Mouse (Mus musculus) intestine, postnatal 0 days (tissue): ENCODE results near the gene Exosc6. TPM values are rescaled to one million over a fixed set of nuclear protein-coding genes. Genes with fewer than 3 reads are reported as not detected.
"Not testable (repeated sequence)": the region's sequence is repeated elsewhere in the genome, so short reads cannot be mapped to it uniquely, and the experiment has no call there.

ENCODE experiments used
- ATAC-seq: fragments of 200-750 bp; cut with Nextera tagmentation; 2 replicates; pipeline ENCODE4 v1.8.0; 2017; ENCODE audit warnings: mild to moderate bottlenecking, moderate TSS enrichment, moderate library complexity
- H3K27ac ChIP-seq: fragments of 300-500 bp; sonication (generic); 2 replicates; pipeline ENCODE4 v1.5.1; 2014; ENCODE audit warnings: mild to moderate bottlenecking, low read depth, low read length, moderate library complexity
- H3K27me3 ChIP-seq: fragments of 300-500 bp; sonication (generic); replicated peaks from 2 replicates; pipeline ENCODE4 v1.6.1; 2014; ENCODE audit warnings: low read length, mixed read lengths; ENCODE audit not compliant: control insufficient read depth, insufficient read depth
- H3K36me3 ChIP-seq: fragments of 300-500 bp; sonication (generic); 2 replicates; pipeline ENCODE4 v1.6.1; 2014; ENCODE audit warnings: mild to moderate bottlenecking, moderate library complexity; ENCODE audit not compliant: control insufficient read depth, insufficient read depth
- H3K4me1 ChIP-seq: fragments of 300-500 bp; sonication (generic); replicated peaks from 2 replicates; pipeline ENCODE4 v1.6.1; 2014; ENCODE audit warnings: antibody characterized with exemption, low read length, mixed read lengths; ENCODE audit not compliant: control insufficient read depth, insufficient read depth
- H3K4me2 ChIP-seq: fragments of 300-500 bp; sonication (generic); replicated peaks from 2 replicates; pipeline ENCODE4 v1.6.1; 2014; ENCODE audit warnings: low read depth, mild to moderate bottlenecking, moderate library complexity
- H3K4me3 ChIP-seq: fragments of 300-500 bp; sonication (generic); 2 replicates; pipeline ENCODE4 v1.5.1; 2014; ENCODE audit warnings: low read depth, low read length
- H3K9ac ChIP-seq: fragments of 300-500 bp; sonication (generic); 2 replicates; pipeline ENCODE4 v1.6.1; 2014; ENCODE audit warnings: mild to moderate bottlenecking, low read depth, low read length
- H3K9me3 ChIP-seq: fragments of 300-500 bp; sonication (generic); 2 replicates; pipeline ENCODE4 v1.6.1; 2016; ENCODE audit warnings: mixed run types; ENCODE audit not compliant: control insufficient read depth
- CTCF ChIP-seq: sonication (generic); IDR thresholded peaks from 2 replicates; pipeline ENCODE4 v1.5.1; 2016; ENCODE audit warnings: low read depth, mild to moderate bottlenecking, control low read depth, antibody characterized with exemption, moderate library complexity
- WGBS: fragments of 180-500 bp; shearing (Covaris S2); extraction: QIAGEN DNeasy Blood & Tissue Kit; methylation state at CpG from one replicate; pipeline ENCODE4 v1.1.7; 2014; 5-methylcytosine and 5-hydroxymethylcytosine counted together
- microRNA-seq: library from miRNA; unstranded; fragments of <30 nt; microRNA quantifications from one replicate; pipeline ENCODE4, GENCODE M21; 2016
- polyA plus RNA-seq: library from polyadenylated mRNA; unstranded; fragments of >200 nt; fragmentation: Nextera tagmentation; extraction: Ambion mirVana; gene quantifications from 2 replicates; pipeline ENCODE4 v1.2.1, GENCODE M21; 2015

Gene Exosc6
- polyA plus RNA-seq, 1 experiment from 2014 or later, result 8.4 TPM

- TF ChIP-seq CTCF, result peak; percentile 85
- no peak overlapping the region for H3K4me2 ChIP-seq
- ATAC-seq, result no peak
- H3K4me3 ChIP-seq, result no peak overlapping the region
- H3K9me3 ChIP-seq, result no peaks in the 10 kb centered on the region
- 0% methylated on average over 2 of the region's 2 CpGs for WGBS
- H3K36me3 ChIP-seq, result no peaks in the 10 kb centered on the region
- no peaks in the 10 kb centered on the region for H3K4me1 ChIP-seq
- H3K27me3 ChIP-seq, result no peaks in the 10 kb centered on the region
- H3K9ac ChIP-seq, result no peak overlapping the region
- H3K27ac ChIP-seq, result no peak overlapping the region
Measured at GRCm38 (mm10) chr8:111090126-111090525, 34.0 kb downstream of the Exosc6 start.

- Histone ChIP-seq H3K27ac (no peak overlapping the region), H3K36me3 (no peaks in the 10 kb centered on the region), H3K9me3 (no peaks in the 10 kb centered on the region), H3K4me3 (no peak overlapping the region), H3K27me3 (no peaks in the 10 kb centered on the region), H3K9ac (no peak overlapping the region), H3K4me2 (no peak overlapping the region), H3K4me1 (no peaks in the 10 kb centered on the region)
- WGBS, result 71% methylated on average over 7 of the region's 7 CpGs
- ATAC-seq, result no peak
- no peak for TF ChIP-seq CTCF
Measured at GRCm38 (mm10) chr8:111091706-111092105, 35.6 kb downstream of the Exosc6 start.

- WGBS, result 78% methylated on average over 4 of the region's 6 CpGs
- H3K9me3 ChIP-seq, H3K4me2 ChIP-seq, H3K4me1 ChIP-seq, ATAC-seq, H3K27me3 ChIP-seq, H3K36me3 ChIP-seq, H3K9ac ChIP-seq, H3K4me3 ChIP-seq, H3K27ac ChIP-seq: not testable (repeated sequence)
Measured at GRCm38 (mm10) chr8:111092326-111092725, 36.2 kb downstream of the Exosc6 start, which contains the start of gene Clec18a. Gene Clec18a, minus strand, starts transcription at chr8:111092426.

GRCm38 (mm10) chr8:111093865-111094718, 38.0 kb downstream of the Exosc6 start, which contains the start of gene Pdpr:
Gene Pdpr, plus strand, starts transcription at chr8:111094630.
- Histone ChIP-seq H3K27me3 (no peaks in the 10 kb centered on the region), H3K36me3 (no peaks in the 10 kb centered on the region), H3K27ac (peak within 1 kb of the TSS; percentile 60), H3K4me2 (peak within 1 kb of the TSS; percentile 93), H3K4me3 (peak within 1 kb of the TSS; percentile 63), H3K9ac (peak within 1 kb of the TSS; percentile 68), H3K4me1 (no peaks in the 10 kb centered on the region), H3K9me3 (no peaks in the 10 kb centered on the region)
- 6% methylated on average over 59 of the region's 72 CpGs for WGBS
- no peak for TF ChIP-seq CTCF
- ATAC-seq, result peak; percentile 94

DNA sequence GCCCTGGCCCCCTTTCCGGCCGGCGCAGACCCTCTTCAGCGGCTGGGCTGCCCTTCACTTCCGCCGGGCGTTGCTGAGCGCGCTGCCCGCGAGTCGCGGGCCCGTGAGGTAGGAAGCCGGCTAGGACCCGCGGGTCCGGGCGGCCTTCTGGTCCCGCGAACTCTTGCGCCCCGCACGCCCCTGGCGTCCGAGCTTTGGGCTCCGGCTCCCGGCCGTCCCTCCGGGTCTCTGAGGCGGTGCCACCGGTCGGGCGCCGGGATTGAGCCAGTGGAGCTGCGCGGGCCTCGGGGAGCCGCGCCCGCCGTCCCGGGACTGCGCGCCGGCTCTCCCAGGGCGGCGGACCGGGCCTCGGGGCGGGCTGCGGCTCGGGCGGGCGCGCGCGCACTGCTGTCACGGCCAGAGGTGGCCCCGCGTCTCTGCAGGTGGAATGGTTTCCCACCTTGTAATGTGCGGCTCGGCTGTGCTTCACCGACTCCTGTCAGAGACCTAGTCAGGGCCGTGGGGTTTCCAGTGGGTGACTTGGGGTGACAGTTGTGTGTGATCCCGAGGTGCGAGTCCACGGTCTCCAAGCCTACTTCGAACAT, 38.7 kb downstream of the Exosc6 start:
- not testable (repeated sequence) for H3K27me3 ChIP-seq, H3K4me1 ChIP-seq, H3K9me3 ChIP-seq, H3K36me3 ChIP-seq
- Histone ChIP-seq H3K9ac (peak overlapping the region; percentile 68), H3K27ac (peak overlapping the region; percentile 60; the same call in 1 of the 2 replicates), H3K4me3 (peak overlapping the region; percentile 63), H3K4me2 (peak overlapping the region; percentile 93)
- ATAC-seq, result peak; percentile 84
- under 1% methylated on average over 59 of the region's 69 CpGs for WGBS

Small RNA genes within 50 kb of the gene (microRNA-seq; reads per million reads assigned to microRNA genes)
- gene Gm24103 (not detected), gene Mir3473d (not detected)

Other genes with a start within 250 kb of the Exosc6 start
- 40.2 and 46.1 TPM in 2 replicates for gene Cog4, start 209.7 kb upstream of the Exosc6 start, polyA plus RNA-seq
- gene Sf3b3, start 209.6 kb upstream of the Exosc6 start, polyA plus RNA-seq, result 29.7 and 33.4 TPM in 2 replicates
- 6.2 and 6.9 TPM in 2 replicates for gene Fuk, start 153.9 kb upstream of the Exosc6 start, polyA plus RNA-seq
- 4.9 and 5.1 TPM in 2 replicates for gene St3gal2, start 136.4 kb upstream of the Exosc6 start, polyA plus RNA-seq
- gene Ddx19a, start 58.5 kb upstream of the Exosc6 start, polyA plus RNA-seq, result 8.0 and 8.9 TPM in 2 replicates
- 3.4 and 4.5 TPM in 2 replicates for gene Ddx19b, start 24.6 kb upstream of the Exosc6 start, polyA plus RNA-seq
- 30.0 and 30.7 TPM in 2 replicates for gene Aars, start 23.2 kb upstream of the Exosc6 start, polyA plus RNA-seq
- gene Clec18a, start 36.1 kb downstream of the Exosc6 start, polyA plus RNA-seq, result not detected in 2 replicates
- gene Pdpr, start 38.3 kb downstream of the Exosc6 start, polyA plus RNA-seq, result 4.3 and 4.7 TPM in 2 replicates
- 26.5 and 29.1 TPM in 2 replicates for gene Glg1, start 202.9 kb downstream of the Exosc6 start, polyA plus RNA-seq
- gene Rfwd3, start 243.9 kb downstream of the Exosc6 start, polyA plus RNA-seq, result 16.0 and 16.1 TPM in 2 replicates